Mouse (Mus musculus): Measurements from ENCODE around the gene Ubb.

DNA sequence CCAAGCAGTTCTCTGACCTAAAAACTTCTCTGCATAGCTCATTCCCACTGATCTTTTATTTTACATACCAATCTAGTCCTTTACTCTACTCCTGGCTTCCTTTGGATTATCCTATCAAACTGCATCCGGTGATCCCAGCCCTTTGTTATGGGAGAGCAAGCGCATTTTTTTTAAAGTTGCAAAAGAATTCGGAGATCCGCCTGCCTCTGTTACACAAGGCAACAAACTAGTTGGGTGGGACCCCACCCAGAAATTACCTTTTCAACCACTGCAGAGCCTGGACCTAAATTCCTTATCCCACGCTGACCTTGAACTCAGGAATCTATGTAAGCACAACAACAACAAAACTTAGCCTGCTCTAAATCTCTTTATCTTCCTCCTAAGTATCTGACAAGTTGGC, 40.0 kb upstream of the Ubb start:
- TF ChIP-seq CEBPB (IDR thresholded peaks at IDR 0.05; ENCODE audit: insufficient read depth, poor library complexity, severe bottlenecking) (no peak), POLR2A (IDR thresholded peaks at IDR 0.05; ENCODE audit: insufficient read length, low read depth) (no peak), MYOG (IDR thresholded peaks at IDR 0.05; ENCODE audit: control insufficient read depth in 1 of 3, insufficient read depth in 1 of 3, insufficient read length in 2 of 3, low read depth in 2 of 3) (no peak), SRF (IDR thresholded peaks at IDR 0.05; ENCODE audit: control insufficient read depth, insufficient read length, low read depth) (no peak), MAX (IDR thresholded peaks at IDR 0.05; ENCODE audit: low read depth) (no peak), TCF3 (IDR thresholded peaks at IDR 0.05; ENCODE audit: insufficient read length, low read depth) (no peak), TCF12 (IDR thresholded peaks at IDR 0.05; ENCODE audit: insufficient read depth, poor library complexity, severe bottlenecking) (no peak), USF1 (IDR thresholded peaks at IDR 0.05; ENCODE audit: low read depth) (no peak), E2F4 (IDR thresholded peaks at IDR 0.05; ENCODE audit: insufficient read depth) (no peak), POLR2AphosphoS2 (IDR thresholded peaks at IDR 0.05; ENCODE audit: insufficient read length, low read depth) (no peak), REST (IDR thresholded peaks at IDR 0.05; ENCODE audit: insufficient read depth, insufficient read length) (no peak)
